Mouse (Mus musculus) neural tube, embryonic 11.5 days (tissue): Measurements from ENCODE around the gene Tm2d1. TPM values are rescaled to one million over a fixed set of nuclear protein-coding genes. Genes with fewer than 3 reads are reported as not detected.

ENCODE experiments used
- polyA plus RNA-seq: library from polyadenylated mRNA; unstranded; fragments of >200 nt; fragmentation: Nextera tagmentation; extraction: Ambion mirVana; gene quantifications from 2 replicates; pipeline ENCODE4 v1.2.1, GENCODE M21; 2014

The Tm2d1 gene
- polyA plus RNA-seq, 1 experiment from 2014 or later: 92.5 TPM

Other genes with a start within 250 kb of the Tm2d1 start
- gene Patj, start 12.5 kb upstream of the Tm2d1 start, polyA plus RNA-seq: 7.2 and 11.6 TPM in 2 replicates